Mouse (Mus musculus): Measurements from ENCODE around the gene Sowaha.

DNA sequence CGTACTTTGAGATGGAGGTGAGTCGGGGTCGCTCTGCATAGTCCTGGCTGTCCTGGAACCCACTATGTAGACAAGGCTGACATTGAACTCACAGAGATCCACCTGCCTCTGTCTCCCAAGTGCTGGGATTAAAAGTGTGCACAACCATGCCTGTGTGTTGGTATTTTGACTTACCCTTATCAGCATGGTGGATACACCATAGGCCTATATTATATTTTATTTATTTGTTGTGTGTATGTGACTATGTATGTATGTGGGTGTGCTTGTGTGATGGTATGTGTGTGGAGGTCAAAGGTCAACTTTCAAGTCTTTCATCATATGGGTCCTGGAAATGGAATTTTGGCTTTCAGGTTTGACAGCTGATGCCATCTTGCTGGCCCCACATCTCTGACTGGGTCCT, 42.3 kb upstream of the Sowaha start:
- TF ChIP-seq POLR2A (IDR thresholded peaks at IDR 0.05; ENCODE audit: borderline replicate concordance, extremely low read depth, insufficient read depth, insufficient read length, poor library complexity, severe bottlenecking), result no peak
- no peak for TF ChIP-seq CTCF (IDR thresholded peaks at IDR 0.05; ENCODE audit: borderline replicate concordance, extremely low read depth, insufficient read depth, insufficient read length)
